Mouse (Mus musculus) CD8-positive naive resting alpha-beta T cell, adult 2 months (primary cell): Measurements from ENCODE around the gene Sfxn2.
"Not testable (repeated sequence)": the region's sequence is repeated elsewhere in the genome, so short reads cannot be mapped to it uniquely, and the experiment has no call there.

Experiments used
- DNase-seq, 2 experiments: peaks; one replicate each; pipeline ENCODE4 v3.0.0; 2022; ENCODE audit warnings: low read depth in 2 of 2, low spot score in 2 of 2

The Sfxn2 gene

GRCm38 (mm10) chr19:46542750-46543149 is 30.4 kb upstream of the Sfxn2 start:
- no peak for DNase-seq

GRCm38 (mm10) chr19:46547565-46547964 is 25.6 kb upstream of the Sfxn2 start:
- DNase-seq, result no peak

- DNase-seq, result no peak
Measured at GRCm38 (mm10) chr19:46548110-46548509, 25.1 kb upstream of the Sfxn2 start.

GRCm38 (mm10) chr19:46550385-46550784 is 22.8 kb upstream of the Sfxn2 start:
- DNase-seq, result no peak

- no peak for DNase-seq
Measured at GRCm38 (mm10) chr19:46552496-46552895, 20.7 kb upstream of the Sfxn2 start.

GRCm38 (mm10) chr19:46553541-46553955 is 19.6 kb upstream of the Sfxn2 start:
- DNase-seq, result no peak

GRCm38 (mm10) chr19:46558009-46558408 is 15.2 kb upstream of the Sfxn2 start:
- no peak for DNase-seq

GRCm38 (mm10) chr19:46558631-46559030 is 14.5 kb upstream of the Sfxn2 start:
- DNase-seq, result no peak

- peak; percentile 21 to 52 for DNase-seq
Measured at GRCm38 (mm10) chr19:46562132-46562531, 11.0 kb upstream of the Sfxn2 start.

- DNase-seq, result no peak
Measured at GRCm38 (mm10) chr19:46562581-46563515, 10.3 kb upstream of the Sfxn2 start.

- DNase-seq, result no peak
Measured at GRCm38 (mm10) chr19:46563603-46564002, 9.6 kb upstream of the Sfxn2 start.

GRCm38 (mm10) chr19:46564043-46564462 is 9.1 kb upstream of the Sfxn2 start:
- no peak for DNase-seq

GRCm38 (mm10) chr19:46571211-46571877 is 1.8 kb upstream of the Sfxn2 start:
- DNase-seq, result not testable (repeated sequence)

GRCm38 (mm10) chr19:46571878-46572244 is 1.3 kb upstream of the Sfxn2 start:
- DNase-seq, result no peak

- DNase-seq, result no peak
Measured at GRCm38 (mm10) chr19:46572548-46572947, 617 bp upstream of the Sfxn2 start.

GRCm38 (mm10) chr19:46573990-46574389 is 825 bp downstream of the Sfxn2 start:
- DNase-seq, result no peak

- DNase-seq, result no peak
Measured at GRCm38 (mm10) chr19:46575196-46575595, 2.0 kb downstream of the Sfxn2 start.

- peak; percentile 72 to 77 for DNase-seq
Measured at GRCm38 (mm10) chr19:46587823-46588508, 14.8 kb downstream of the Sfxn2 start.

GRCm38 (mm10) chr19:46591575-46591974 is 18.4 kb downstream of the Sfxn2 start:
- no peak for DNase-seq

- no peak for DNase-seq
Measured at GRCm38 (mm10) chr19:46592751-46593439, 19.7 kb downstream of the Sfxn2 start.

GRCm38 (mm10) chr19:46598187-46598586 is 25.0 kb downstream of the Sfxn2 start:
- no peak for DNase-seq
